Mouse (Mus musculus) bone marrow macrophage, adult 2 months (primary cell): ENCODE measurements around the gene Ifna11.
"Not testable (repeated sequence)": the region's sequence is repeated elsewhere in the genome, so short reads cannot be mapped to it uniquely, and the experiment has no call there.

ENCODE experiments used
- CTCF ChIP-seq: IDR thresholded peaks from 2 replicates; pipeline ENCODE4 v1.5.1; 2012; ENCODE audit warnings: low read depth, mild to moderate bottlenecking, low read length, moderate library complexity
- POLR2A ChIP-seq: IDR thresholded peaks from 2 replicates; pipeline ENCODE4 v1.6.1; 2012; ENCODE audit warnings: mild to moderate bottlenecking, low read depth, low read length, borderline replicate concordance

GRCm38 (mm10) chr4:88791250-88791649 is 28.5 kb upstream of the Ifna11 start, which contains the start of gene Gm13278:
- TF ChIP-seq POLR2A, CTCF: not testable (repeated sequence)
